In genomic region chr1:39460495-39460894, GRCm38 (mm10) we compare ENCODE assay signal across 17 mouse cellular contexts. TPM values are rescaled to one million over a fixed set of nuclear protein-coding genes. Genes with fewer than 3 reads are reported as not detected.
DNase-seq lines count a peak whose midpoint lies in the region; ATAC-seq lines count a peak whose summit lies in the region.
"Had no signal": no experiment of that assay in that cellular context is flagged by ENCODE, and none has a peak within 500 bp of the region (broad histone marks: within the 10 kb centered on the region; RNA-seq: fewer than 3 reads in every experiment).

No protein-coding gene starts in this region.

- peak overlapping the region; percentile 72; the same call in 1 of the 2 replicates for H3K27ac ChIP-seq in liver, embryonic 11.5 days (ENCODE audit: low read depth, low read length)
- peak overlapping the region; percentile 70 for H3K27ac ChIP-seq in liver, embryonic 15.5 days (replicated peaks)
- H3K27ac ChIP-seq in limb, embryonic 10.5 days: no peak overlapping the region
- H3K27ac ChIP-seq: embryonic facial prominence, embryonic 15.5 days; hindbrain, embryonic 10.5 days; hindbrain, embryonic 14.5 days had no signal

- H3K4me3 ChIP-seq in liver, embryonic 11.5 days (ENCODE audit: low read depth, low read length): no peak overlapping the region
- H3K4me3 ChIP-seq in liver, embryonic 15.5 days (replicated peaks): no peak overlapping the region
- H3K4me3 ChIP-seq in limb, embryonic 10.5 days: no peak overlapping the region
- H3K4me3 ChIP-seq: embryonic facial prominence, embryonic 15.5 days; erythroblast, embryonic 14.5 days; heart, embryonic 12.5 days; hindbrain, embryonic 10.5 days had no signal

- H3K27me3 ChIP-seq in liver, embryonic 11.5 days (replicated peaks; ENCODE audit: control insufficient read depth, insufficient read depth, low read length): no peaks in the 10 kb centered on the region
- no peaks in the 10 kb centered on the region for H3K27me3 ChIP-seq in liver, embryonic 15.5 days
- H3K27me3 ChIP-seq in limb, embryonic 10.5 days (ENCODE audit: low read depth, poor library complexity, severe bottlenecking): no peaks in the 10 kb centered on the region
- H3K27me3 ChIP-seq: embryonic facial prominence, embryonic 15.5 days; heart, embryonic 12.5 days had no signal

- ATAC-seq in liver, embryonic 11.5 days (replicated peaks; ENCODE audit: low FRiP score): peak; percentile 61
- no peak for ATAC-seq in liver, embryonic 15.5 days (ENCODE audit: insufficient read depth)
- ATAC-seq in megakaryocyte-erythroid progenitor cell, adult 5-6 weeks (replicated peaks; ENCODE audit: low FRiP score, low TSS enrichment, poor library complexity, severe bottlenecking): peak; percentile 74
- ATAC-seq: forebrain, embryonic 16.5 days had no signal

- no peaks in the 10 kb centered on the region for H3K36me3 ChIP-seq in liver, embryonic 11.5 days (ENCODE audit: control insufficient read depth, insufficient read depth, low read length)
- H3K36me3 ChIP-seq in liver, embryonic 15.5 days (replicated peaks): no peaks in the 10 kb centered on the region
- H3K36me3 ChIP-seq in limb, embryonic 10.5 days: no peaks in the 10 kb centered on the region
- H3K36me3 ChIP-seq: embryonic facial prominence, embryonic 15.5 days; heart, embryonic 12.5 days; hindbrain, embryonic 10.5 days had no signal

- no peaks in the 10 kb centered on the region for H3K9me3 ChIP-seq in liver, embryonic 11.5 days (ENCODE audit: control insufficient read depth, low read length)
- H3K9me3 ChIP-seq in liver, embryonic 15.5 days (replicated peaks): no peaks in the 10 kb centered on the region
- H3K9me3 ChIP-seq in limb, embryonic 10.5 days (replicated peaks): no peaks in the 10 kb centered on the region
- H3K9me3 ChIP-seq: embryonic facial prominence, embryonic 15.5 days; heart, embryonic 12.5 days; hindbrain, embryonic 10.5 days had no signal

- no peak for DNase-seq in liver, embryonic 11.5 days (ENCODE audit: low spot score)
- DNase-seq in liver: no peak
- DNase-seq in c-Kit-positive CD71-positive TER-119-positive erythroid progenitor cells, embryonic 14.5 days (ENCODE audit: low spot score): peak; percentile 49
- no peak for DNase-seq in limb, embryonic 10.5 days (ENCODE audit: low spot score)
- no peak for DNase-seq in kidney, postnatal 4 days
- DNase-seq: adrenal gland, postnatal 14 days; cerebellum, postnatal 10 days; embryo, embryonic 11 days; gastrocnemius, postnatal 25 days had no signal

- WGBS in liver, embryonic 11.5 days: 47% methylated on average over 5 of the region's 5 CpGs
- WGBS in liver, embryonic 15.5 days (ENCODE audit: insufficient replicate concordance): 18% methylated on average over 5 of the region's 5 CpGs
- WGBS in limb, embryonic 10.5 days: 90% methylated on average over 5 of the region's 5 CpGs

- H3K4me1 ChIP-seq in liver, embryonic 11.5 days (replicated peaks; ENCODE audit: control insufficient read depth, insufficient read depth, low read length): peaks cover 11% of the 10 kb centered on the region
- H3K4me1 ChIP-seq in liver, embryonic 15.5 days (replicated peaks): peaks cover 65% of the 10 kb centered on the region
- H3K4me1 ChIP-seq in limb, embryonic 10.5 days: no peaks in the 10 kb centered on the region; the same call in 1 of the 2 replicates

- H3K4me2 ChIP-seq in liver, embryonic 11.5 days: peak overlapping the region; percentile 7; the same call in 1 of the 2 replicates
- H3K4me2 ChIP-seq in liver, embryonic 15.5 days: peak overlapping the region; percentile 29; the same call in 1 of the 2 replicates
- H3K4me2 ChIP-seq: embryonic facial prominence, embryonic 15.5 days; heart, embryonic 12.5 days; hindbrain, embryonic 14.5 days had no signal

- no peak overlapping the region for H3K9ac ChIP-seq in liver, embryonic 11.5 days (ENCODE audit: low read depth, low read length)
- H3K9ac ChIP-seq in liver, embryonic 15.5 days: 0 out of 2 replicates have a peak overlapping the region, but pooled peaks have one; percentile 27
- H3K9ac ChIP-seq: embryonic facial prominence, embryonic 15.5 days; heart, embryonic 12.5 days; hindbrain, embryonic 14.5 days had no signal

RNA-seq across cellular contexts. Expression of gene Tbc1d8, which starts 18.1 kb away (rescaled TPM):
- 6.7 and 9.3 TPM in 2 replicates for polyA plus RNA-seq in liver, embryonic 11.5 days (2014; fragmentation: Nextera tagmentation; extraction: Ambion mirVana)
- polyA plus RNA-seq in liver, embryonic 15.5 days (2015; fragmentation: Nextera tagmentation; extraction: Ambion mirVana): 5.0 and 6.3 TPM in 2 replicates
- 14.1 and 25.6 TPM in 2 replicates for total RNA-seq in megakaryocyte-erythroid progenitor cell, adult 5-6 weeks (2014; fragmentation: Nextera tagmentation)
- total RNA-seq in megakaryocyte-erythroid progenitor cell, adult 5-6 weeks (2017): 4.9 and 13.1 TPM in 2 replicates
- 3.6 and 5.1 TPM in 2 replicates for polyA plus RNA-seq in limb, embryonic 10.5 days (2016; fragmentation: Nextera tagmentation; extraction: Ambion mirVana)
